Mouse (Mus musculus) heart, postnatal 4 days (tissue): ENCODE results near the gene Sh3bp4. TPM values are rescaled to one million over a fixed set of nuclear protein-coding genes. Genes with fewer than 3 reads are reported as not detected.
A peak's percentile ranks its signal among the peaks of the same experiment; 100 is the strongest.

Experiments used
- DNase-seq: peaks from one replicate; pipeline ENCODE4 v3.0.0; 2021
- total RNA-seq, 2 experiments: library from RNA; stranded (reverse); gene quantifications; 2 replicates each; pipeline ENCODE4 v1.2.3; 2021

The Sh3bp4 gene
- total RNA-seq, 2 experiments from 2014 or later = 43.5 to 45.3 TPM

DNA sequence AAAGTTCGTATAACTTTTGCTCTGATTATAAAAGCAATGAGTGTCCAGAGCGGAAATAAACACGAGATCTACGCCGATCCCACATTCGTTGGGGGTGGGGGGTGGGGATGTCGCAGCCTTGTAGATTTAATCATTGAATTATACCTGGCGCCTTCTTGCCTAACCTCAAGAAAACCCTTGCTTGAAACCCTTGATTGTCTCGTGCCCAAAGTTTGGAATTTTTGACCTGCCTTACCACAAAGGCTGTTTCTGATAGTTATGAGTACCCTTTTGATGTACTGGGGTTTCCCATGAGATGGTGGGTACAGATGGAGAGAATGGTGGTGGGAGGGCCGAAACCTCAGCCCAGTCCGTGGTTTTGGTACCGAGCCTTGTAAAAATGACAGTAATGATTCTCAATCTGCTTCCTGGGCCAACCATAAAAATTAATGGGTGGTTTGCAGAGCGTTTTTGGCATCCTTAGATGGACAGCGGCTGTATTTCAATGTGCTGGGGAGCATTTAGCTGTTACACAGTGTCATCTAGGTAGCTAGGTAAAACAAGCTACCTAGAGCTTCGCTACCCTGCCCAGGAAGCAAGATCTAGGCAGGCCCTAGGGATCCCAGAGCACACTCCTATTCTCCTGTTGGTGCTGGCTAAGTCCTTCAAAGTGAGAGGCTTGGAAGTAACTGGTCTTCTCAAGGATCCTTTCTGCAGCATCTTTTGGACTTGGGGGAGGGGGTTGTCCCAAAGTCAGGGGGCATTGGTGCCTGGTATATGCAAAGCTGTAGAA lies 1.3 kb downstream of the Sh3bp4 start:
- DNase-seq = no peak

DNA sequence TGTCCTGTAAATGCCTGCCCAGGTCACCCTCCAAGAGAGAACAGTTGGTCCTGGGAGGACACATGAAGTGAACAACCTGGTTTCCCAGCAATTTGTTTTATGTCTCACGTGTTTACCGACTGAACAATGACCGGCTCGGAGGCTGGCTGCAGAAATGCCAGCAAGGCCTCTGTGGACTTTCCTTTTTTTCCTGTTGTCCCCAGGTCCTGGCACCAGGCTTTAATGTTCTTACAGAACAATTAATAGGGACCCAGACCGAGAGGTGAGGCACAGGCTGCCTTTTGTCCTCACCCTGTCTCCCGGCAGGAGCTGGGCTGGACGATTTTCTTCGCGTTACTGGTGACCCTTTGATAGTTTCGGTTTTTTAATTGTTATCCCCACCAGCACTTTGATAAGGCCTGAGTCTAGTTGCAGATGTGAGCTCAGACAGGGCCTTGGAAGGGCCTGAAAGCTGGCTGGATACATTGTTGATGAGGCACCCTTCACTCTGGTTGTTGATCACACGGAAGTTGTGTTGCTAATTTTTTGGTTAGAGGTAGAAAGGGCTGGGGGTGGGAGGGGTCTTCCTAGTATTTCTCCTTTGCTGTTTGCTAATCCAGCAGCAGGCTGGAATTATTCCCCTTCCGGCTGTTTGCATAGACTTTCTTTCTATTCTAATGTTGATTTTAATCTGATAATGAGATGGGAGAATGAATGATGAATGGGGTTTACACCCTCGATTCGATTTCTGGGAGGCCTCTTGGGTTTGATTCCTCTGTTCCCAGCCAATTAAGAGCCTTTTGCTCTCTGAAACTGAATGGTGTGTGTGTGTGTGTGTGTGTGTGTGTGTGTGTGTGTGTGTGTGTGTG lies 2.2 kb downstream of the Sh3bp4 start:
- DNase-seq = no peak

DNA sequence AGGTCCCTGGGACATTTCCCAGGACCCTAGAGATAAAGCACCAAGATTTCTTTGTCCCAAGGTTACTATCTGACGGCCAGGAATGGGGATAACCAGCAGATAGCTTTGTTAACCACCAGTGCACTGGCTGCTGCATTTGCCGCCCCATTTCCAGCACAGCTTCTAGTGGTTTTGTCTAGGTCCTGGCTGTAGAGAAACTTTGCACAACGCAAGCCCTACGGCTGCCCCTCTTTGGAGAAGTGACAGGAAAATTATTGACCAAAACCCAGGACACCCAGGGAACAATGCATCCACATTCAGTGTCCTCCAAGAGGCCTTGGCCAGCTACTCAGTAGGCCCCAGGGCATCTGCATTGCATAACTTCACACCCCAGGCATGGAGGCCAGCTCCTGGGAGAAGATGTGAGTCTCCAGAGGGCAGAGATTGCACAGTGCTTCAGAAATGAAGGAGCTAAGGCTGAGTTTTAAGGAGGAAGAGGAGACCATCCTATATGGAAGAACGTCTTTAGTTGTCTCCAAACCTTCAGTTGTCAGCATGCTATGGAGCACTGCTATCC lies 3.2 kb downstream of the Sh3bp4 start:
- no peak for DNase-seq

DNA sequence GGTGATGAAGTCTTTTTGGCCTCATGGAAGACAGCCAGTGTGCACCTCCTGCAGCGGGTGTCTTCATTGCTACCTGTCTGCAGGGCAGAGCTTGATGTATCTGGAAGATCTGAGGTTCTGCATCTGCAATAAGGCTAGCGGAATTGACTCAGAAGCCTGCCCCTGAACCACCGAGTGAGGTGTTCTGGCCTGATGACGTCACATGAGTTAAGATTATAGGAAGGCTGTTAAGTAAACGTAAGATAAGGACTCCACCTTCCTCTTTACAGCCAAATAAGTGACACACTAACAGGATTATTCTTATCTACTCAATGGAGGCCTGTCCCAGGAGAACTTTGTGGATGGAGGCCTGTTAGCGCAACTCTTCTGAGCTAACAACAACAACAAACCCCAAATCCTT lies 4.5 kb downstream of the Sh3bp4 start:
- no peak for DNase-seq

DNA sequence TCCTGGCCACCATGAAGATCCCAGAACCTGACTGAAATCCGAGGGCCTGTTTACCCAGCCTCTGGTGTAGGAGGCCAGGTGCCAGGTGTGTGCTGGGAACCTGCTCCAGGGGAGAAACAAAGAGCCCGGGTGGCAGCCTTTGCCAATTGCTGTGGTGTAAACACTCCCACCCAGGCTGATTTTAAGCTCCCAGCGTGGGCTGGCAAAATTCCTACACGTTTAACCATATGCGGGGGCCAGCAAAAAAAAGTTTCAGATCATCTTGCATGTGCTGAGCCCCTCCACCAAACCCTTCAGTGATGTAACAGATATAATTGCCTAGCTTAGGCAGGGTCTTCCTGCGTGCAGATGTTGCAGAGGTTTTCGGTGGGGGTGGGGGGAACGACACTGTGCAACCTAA lies 4.9 kb downstream of the Sh3bp4 start:
- DNase-seq = no peak

DNA sequence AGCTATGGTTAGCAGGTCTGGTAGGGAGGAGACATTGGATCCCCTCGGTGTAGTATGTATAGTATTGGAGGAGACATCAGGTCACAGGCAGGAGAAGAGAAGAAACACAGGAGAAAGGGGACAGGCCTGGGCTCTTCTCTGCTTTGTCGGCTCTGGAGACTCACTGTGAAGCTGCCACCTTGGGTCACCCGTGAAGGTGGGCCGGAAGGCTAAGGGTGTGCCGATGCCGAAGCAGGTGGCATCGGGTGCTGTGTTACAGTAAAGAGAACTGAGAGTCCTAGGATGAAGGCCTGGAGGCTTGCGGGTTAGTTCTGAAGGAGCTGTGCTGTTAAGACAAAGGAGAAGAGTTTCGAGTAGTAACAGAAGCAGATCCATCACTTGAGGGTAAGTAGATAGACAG lies 6.6 kb downstream of the Sh3bp4 start:
- DNase-seq = no peak

DNA sequence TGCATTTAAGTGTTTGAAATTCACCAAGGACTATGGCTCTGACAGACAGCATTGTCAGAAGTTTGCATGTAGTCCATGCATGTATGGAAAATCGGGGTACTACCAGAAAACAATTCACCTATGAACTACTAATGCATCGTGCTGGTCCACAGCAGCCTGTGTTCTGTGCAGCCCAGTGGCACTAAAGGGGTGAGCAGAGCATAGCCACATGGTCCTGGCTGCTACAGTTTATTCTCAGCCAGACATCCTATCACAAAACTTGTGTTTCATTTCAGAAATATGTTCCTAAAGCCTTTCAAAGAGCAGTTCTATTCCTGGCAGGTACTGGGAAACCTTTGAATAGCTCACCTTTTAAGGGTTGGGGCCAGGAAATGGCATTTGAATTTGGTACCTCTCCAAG lies 8.0 kb downstream of the Sh3bp4 start:
- DNase-seq = peak; percentile 6

DNA sequence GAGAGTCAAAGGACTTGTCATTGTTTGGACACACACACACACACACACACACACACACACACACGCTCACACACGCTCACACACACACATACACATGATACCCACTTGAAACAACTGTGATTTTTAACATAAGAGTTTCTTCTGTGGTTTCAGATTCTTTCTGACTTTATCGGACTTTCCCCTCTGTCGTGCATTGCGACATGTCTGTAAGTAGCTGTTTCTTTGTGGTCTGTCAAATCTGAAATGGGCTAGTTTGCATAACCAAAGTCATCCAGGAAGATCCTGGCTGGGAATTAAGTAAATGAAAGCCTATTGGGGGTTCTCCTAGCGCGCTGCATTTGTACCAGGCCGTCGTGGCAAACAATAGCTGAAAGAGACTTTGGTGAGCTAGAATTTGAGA lies 8.5 kb downstream of the Sh3bp4 start:
- no peak for DNase-seq

DNA sequence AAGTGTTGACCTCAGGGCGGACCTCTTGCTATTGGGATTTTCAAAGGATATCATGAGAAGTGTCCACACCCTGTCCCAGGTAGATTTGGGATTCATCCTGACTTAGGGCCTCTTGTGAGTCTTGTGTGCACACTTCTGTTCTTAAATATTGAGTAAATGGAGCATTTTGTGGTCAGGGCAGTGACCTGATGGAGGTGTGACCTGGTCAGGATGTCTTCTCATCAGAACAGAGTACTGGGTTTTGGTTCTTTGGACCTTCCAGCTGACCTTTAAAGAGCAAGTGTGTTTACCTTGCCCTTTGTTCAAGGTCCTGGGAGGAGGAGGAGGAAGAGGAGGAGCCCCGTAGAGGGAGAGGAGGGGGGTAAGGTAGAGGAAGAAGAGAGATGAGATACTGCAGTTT lies 9.0 kb downstream of the Sh3bp4 start:
- DNase-seq = no peak

DNA sequence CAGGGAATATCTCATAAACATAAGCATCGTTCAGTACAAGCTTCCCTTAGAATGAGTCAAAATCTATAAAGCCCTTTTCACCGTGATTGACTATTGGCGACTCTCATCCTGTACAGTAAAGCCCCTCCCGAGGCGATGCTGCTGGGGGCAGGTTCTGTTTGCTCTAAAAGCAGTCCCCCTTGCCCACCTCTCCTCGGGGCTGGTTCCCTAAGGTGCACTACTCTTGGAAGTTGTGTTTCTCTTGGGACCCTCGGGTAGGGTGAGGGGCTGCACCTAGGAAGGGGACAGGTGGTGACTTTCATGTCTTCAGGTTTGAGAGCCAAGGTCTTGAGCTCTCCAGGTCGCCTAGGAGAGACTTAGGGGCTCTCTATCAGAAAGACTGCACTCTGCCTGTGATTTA lies 10.2 kb downstream of the Sh3bp4 start:
- DNase-seq = no peak

DNA sequence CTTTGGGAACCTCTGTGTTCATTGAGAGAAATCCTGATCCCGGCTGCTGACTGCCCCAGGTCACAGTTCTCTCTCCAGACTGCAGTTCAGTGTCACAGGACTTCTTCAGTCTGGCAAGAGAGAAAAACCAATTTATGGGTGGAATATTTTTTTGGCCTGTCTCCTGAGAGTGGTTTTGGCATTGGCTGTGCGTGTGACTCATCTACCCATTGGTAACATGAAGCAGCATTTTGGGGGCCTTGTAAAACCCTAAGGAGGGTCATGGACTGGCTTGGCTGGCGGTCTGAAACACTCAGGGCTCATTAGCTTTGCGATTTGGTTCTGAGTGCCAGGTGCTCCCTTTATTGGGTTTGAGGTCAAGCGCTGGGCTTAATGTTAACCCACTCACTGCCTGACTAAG lies 10.6 kb downstream of the Sh3bp4 start:
- DNase-seq = peak; percentile 5

DNA sequence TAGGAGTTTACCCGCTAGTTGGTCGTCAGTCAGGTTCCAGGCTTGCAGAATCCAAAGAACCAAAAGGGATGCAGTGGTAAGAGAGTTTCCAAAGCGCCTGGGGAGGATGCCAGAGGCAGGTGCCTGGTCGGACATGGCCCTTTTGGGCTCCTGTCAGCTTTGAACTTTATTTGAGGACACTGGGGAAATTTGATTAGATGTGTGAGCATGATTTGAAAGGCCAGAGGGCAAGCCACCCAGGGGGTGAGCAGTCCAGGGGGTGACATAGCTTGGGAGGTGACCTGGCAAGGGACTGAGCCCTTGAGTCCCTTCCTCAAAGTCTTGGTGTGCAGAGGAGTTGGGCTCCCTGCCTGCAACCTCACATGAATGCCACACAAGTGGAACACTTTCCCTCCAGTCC lies 11.2 kb downstream of the Sh3bp4 start:
- peak; percentile 4 for DNase-seq

DNA sequence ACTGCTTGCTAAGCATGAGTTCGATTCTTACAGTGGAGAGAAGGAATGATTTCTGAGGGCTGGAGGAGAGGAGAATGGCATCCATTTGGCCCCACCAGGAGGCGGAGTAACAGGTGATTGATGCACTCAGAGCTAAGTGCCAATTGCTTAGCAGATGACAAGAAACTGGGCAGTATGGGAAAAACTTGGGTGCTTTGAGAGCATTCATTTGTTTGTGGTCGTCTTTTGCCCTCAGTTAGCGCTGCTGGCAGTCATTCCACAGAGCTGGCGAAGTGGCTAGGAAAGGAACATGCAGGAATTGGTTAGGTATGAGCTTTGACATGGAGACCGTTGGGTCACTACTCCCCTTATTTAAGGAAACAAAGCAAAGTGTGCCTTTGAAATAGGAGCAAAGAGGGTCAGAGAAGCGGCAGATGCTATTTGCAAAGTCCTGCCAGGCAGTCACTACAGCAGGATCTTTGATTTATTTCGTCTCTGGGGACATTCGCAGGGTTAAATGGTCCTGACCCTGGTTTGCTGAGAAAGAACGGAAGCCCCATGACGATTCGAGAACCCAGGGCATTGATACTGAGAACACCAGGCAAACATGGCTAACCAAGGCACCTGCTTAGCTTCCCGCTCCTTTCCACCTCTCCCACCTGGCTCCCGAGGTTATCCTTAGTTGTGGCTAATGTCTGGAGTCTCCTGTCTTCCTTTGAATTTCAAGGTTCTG lies 12.1 kb downstream of the Sh3bp4 start:
- peak; percentile 5 for DNase-seq

DNA sequence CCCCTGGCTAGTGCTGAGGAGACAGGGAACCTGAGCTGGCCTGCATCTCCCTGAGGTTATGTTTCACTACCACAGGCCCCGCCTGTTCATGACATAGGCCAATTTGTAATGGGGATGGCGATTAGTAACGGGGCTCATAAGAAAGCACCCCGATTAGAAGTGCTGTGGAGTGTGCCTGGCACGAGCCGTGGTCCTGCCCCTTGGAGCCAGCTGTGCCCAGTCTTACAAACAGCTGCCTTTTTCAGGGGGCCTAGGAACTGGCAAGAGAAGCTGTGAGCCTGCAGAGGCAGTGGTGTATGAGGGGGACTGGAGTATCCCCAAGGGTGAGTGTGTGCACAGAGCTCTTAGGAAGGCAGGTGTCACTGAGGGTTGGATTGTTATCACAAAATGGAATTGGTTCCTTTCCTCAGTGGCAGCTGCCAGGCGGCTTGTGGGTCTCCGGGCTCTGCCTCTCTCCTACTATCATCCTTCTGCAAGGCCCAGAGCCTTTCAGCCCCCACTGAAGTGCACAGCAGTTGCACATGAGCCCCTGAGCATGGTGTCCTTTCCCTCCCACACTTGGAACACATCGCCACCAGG lies 16.4 kb downstream of the Sh3bp4 start:
- peak; percentile 4 for DNase-seq

DNA sequence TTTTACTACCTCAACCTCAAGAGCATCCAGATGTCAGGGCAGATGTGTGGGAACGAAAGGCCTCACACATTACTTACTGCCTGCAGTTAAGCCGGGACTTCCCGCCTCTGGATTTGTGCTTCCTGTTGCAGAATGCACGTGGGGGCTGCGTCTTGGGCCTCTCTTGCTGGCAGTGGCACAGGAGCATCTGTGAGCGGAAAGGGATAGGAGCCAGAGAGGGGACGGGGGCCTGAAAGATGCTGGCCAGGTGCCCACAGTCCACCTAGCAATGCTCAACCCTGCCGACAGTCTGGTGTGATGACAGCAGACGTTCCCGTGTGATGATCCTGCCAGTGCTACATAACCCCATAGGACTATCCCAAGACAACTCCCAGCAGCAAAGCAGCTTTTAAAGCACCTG lies 17.9 kb downstream of the Sh3bp4 start:
- DNase-seq = peak; percentile 52

DNA sequence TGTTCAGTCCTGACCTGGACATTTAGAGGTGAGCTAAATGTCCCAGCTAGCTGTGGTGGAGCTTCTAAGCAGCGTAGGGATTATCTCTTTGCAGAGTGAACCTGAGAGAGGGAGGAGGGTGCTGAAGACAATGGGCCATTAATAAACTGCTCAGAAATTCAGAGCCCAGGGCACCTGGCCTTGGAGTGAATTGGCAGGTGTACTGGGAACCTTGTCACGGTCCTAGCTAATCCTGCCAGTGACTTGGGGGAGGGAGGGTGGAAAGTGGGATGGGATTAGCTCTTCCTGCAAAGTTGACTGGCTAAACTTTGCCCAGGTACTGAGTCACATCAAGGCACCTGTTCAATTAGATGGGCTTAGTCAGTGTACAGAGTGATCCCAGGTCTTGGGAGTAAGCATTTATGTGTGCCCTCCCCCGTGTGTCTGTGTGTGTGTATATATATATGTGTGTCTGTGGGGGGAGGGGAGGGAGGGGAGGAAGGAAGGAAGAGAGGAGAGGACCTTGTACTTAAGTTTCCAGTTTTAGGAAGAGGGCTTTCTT lies 18.6 kb downstream of the Sh3bp4 start:
- no peak for DNase-seq

DNA sequence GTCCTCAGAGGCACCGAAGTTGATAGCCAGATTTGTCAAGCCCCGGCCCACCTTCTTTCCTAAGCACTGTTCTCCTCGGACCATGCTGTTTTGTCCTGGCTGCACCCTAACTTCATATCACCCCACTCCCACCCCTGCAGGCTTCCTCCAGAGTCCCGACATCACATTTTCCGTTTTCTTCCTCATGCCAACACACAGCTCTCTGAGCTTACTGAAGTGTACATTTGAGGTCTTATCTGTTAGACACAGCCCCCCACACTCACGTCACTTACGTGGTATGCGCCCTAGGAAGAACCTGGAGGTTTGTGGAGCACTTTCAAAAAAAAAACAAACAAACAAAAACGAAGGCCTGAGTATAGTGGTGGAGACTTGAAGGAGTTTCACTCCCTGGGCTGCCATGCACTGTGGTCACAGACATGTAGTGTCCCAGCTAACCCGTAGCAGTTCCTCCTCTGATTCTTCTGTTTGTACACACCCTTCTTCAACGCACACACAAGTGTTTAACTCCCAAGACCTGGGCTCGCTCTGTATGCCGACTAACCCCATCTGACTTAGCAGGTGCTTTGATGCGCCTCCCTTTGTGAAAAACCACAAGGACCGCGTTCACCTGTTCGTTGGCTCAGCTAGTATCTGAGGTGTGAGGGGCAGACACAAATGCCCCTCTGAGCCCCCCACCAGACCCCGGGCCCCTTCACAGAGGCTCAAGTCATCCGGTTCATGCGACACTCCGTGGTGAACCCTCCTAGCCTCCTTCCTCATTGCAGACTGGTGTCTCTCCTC lies 19.8 kb downstream of the Sh3bp4 start:
- DNase-seq = no peak

DNA sequence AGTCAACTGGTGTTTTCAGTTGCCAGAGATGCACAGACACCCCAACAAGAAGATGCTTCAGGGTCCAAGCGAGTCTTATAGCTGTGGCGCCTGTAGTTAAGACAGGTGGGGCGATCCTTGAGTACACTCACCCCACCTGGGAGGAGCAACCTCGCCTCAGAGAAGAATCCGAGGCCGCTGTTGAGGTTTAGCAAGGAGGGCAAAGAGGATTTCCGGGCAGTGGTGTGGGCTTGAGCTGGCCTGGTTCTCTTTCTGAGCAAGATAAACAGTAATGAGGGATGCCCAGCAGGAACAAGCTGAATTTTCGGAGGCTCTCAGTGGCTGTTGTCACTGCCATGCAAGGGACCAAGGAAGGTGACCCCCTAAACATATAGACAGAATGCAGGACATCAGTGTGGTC lies 20.5 kb downstream of the Sh3bp4 start:
- no peak for DNase-seq

DNA sequence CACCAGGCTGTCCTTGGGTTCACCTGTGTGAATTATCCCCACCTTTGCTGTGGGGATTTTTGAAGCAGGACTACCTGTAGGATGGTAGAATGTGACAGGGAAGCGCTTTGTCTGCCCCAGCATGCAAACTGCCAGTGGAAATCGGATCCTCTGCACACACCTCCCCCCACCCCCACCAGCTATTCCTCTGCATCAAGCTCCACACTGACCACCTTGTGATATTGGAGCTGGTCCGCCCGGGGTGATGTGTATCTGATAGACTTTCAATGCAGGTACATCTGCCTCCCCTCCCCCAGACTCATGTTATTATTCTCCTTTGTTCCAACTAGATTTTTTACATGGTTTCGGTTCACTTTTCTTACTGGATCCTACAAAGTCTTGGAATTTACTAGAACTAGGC lies 21.8 kb downstream of the Sh3bp4 start:
- DNase-seq = no peak

DNA sequence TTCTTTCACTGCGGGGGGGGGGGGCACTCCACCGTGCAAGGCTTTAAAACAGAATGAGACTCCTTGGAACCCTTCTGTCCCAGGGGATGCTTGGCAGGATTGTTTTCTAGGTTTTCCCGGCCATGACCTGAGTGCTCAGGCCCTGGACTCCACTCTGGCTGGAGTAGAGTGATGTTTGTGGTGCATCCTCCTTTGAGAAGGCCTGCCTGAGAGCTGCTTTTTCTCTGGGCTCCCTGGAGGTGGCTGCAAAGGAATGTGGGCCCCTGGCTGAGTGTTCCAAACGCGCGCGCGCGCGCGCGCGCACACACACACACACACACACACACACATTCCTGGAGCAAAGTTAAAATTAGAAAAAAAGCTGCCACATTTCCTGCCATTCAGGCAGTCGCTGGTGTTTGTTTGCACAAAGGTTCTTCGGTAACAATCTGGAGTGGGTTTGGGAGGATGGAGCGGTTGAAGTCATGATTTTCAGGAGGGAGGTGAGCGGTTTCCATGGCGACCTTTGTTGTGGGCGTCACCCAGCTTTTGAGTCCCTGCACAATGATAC lies 22.3 kb downstream of the Sh3bp4 start:
- DNase-seq = peak; percentile 76

DNA sequence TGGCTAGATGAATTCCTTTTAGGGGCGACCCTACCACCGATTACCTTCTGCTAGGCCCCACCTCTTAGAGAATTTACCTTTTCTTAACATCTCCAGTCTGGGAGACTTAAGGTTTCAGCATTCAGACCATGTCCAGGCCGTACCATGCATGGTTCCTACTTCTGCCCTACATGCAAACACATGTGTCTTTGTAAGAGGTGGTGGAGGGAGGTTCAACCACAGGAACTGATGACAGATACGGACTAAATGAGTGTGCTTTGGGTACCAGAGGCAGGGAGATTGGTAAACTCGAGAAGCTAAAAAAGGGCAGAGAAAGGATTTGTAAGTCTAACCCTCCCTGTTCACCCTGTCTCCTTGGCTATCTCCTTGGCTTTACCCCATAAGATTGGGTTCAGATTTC lies 23.5 kb downstream of the Sh3bp4 start:
- DNase-seq = no peak
